Mouse (Mus musculus) forebrain, embryonic 11.5 days (tissue): Measurements from ENCODE around the gene Fuk. TPM values are rescaled to one million over a fixed set of nuclear protein-coding genes. Genes with fewer than 3 reads are reported as not detected.

Experiments
- polyA plus RNA-seq: library from polyadenylated mRNA; unstranded; fragments of >200 nt; fragmentation: Nextera tagmentation; extraction: Ambion mirVana; gene quantifications from 2 replicates; pipeline ENCODE4 v1.2.1, GENCODE M21; 2014

Fuk gene
- polyA plus RNA-seq, 1 experiment from 2014 or later, result 11.1 TPM

Other genes with a start within 250 kb of the Fuk start
- 15.8 and 17.6 TPM in 2 replicates for gene Mtss1l, start 181.0 kb downstream of the Fuk start, polyA plus RNA-seq
- 0.25 and 0.29 TPM in 2 replicates for gene Il34, start 96.6 kb downstream of the Fuk start, polyA plus RNA-seq
- gene Cog4, start 55.9 kb downstream of the Fuk start, polyA plus RNA-seq, result 63.9 and 64.3 TPM in 2 replicates
- 231 and 232 TPM in 2 replicates for gene Sf3b3, start 55.7 kb downstream of the Fuk start, polyA plus RNA-seq
- 16.0 and 16.5 TPM in 2 replicates for gene St3gal2, start 17.4 kb upstream of the Fuk start, polyA plus RNA-seq
- gene Ddx19a, start 95.3 kb upstream of the Fuk start, polyA plus RNA-seq, result 36.2 and 37.3 TPM in 2 replicates
- gene Ddx19b, start 129.3 kb upstream of the Fuk start, polyA plus RNA-seq, result 9.9 and 10.2 TPM in 2 replicates
- gene Aars, start 130.7 kb upstream of the Fuk start, polyA plus RNA-seq, result 79.0 and 91.7 TPM in 2 replicates
- 10.8 and 13.1 TPM in 2 replicates for gene Exosc6, start 153.9 kb upstream of the Fuk start, polyA plus RNA-seq
- gene Clec18a, start 189.9 kb upstream of the Fuk start, polyA plus RNA-seq, result 0.36 and 0.49 TPM in 2 replicates
- gene Pdpr, start 192.1 kb upstream of the Fuk start, polyA plus RNA-seq, result 7.4 and 8.5 TPM in 2 replicates